Mouse (Mus musculus): Measurements from ENCODE around the gene Pdcd1lg2. TPM values are rescaled to one million over a fixed set of nuclear protein-coding genes. Genes with fewer than 3 reads are reported as not detected.

Pdcd1lg2 gene
- total RNA-seq (2021), result under 1 TPM; 0.26 to 0.28 TPM
- long read RNA-seq, experiment 1, result 0 reads
- long read RNA-seq, experiment 2, result 0 reads

GRCm38 (mm10) chr19:29410619-29411018 is at the start of gene Pdcd1lg2:
TSS of gene Pdcd1lg2 (plus strand) at chr19:29410919.
- DNase-seq (ENCODE audit: low spot score in 2 of 2), result no peak

GRCm38 (mm10) chr19:29361468-29362130 is 49.1 kb upstream of the Pdcd1lg2 start:
- DNase-seq (ENCODE audit: low spot score in 2 of 2), result peak; percentile 89 to 94

GRCm38 (mm10) chr19:29362173-29362930 is 48.4 kb upstream of the Pdcd1lg2 start:
- no peak for DNase-seq (ENCODE audit: low spot score in 2 of 2)

GRCm38 (mm10) chr19:29363557-29363956 is 47.2 kb upstream of the Pdcd1lg2 start:
- DNase-seq (ENCODE audit: low spot score in 2 of 2), result no peak

- no peak for DNase-seq (ENCODE audit: low spot score in 2 of 2)
These were observed 46.6 kb upstream of the Pdcd1lg2 start for GRCm38 (mm10) chr19:29364076-29364475.

GRCm38 (mm10) chr19:29365105-29365504 is 45.6 kb upstream of the Pdcd1lg2 start:
- DNase-seq (ENCODE audit: low spot score in 2 of 2), result no peak

- no peak for DNase-seq (ENCODE audit: low spot score in 2 of 2)
These were observed 44.3 kb upstream of the Pdcd1lg2 start for GRCm38 (mm10) chr19:29366226-29366968.

- peak; percentile 53 to 54 for DNase-seq (ENCODE audit: low spot score in 2 of 2)
These were observed 43.6 kb upstream of the Pdcd1lg2 start, which contains the start of the genes Plgrkt and Cd274 for GRCm38 (mm10) chr19:29366969-29367622. TSS of gene Plgrkt (minus strand) at chr19:29367390. TSS of gene Cd274 (plus strand) at chr19:29367455.

- no peak for DNase-seq (ENCODE audit: low spot score in 2 of 2)
These were observed 42.7 kb upstream of the Pdcd1lg2 start for GRCm38 (mm10) chr19:29368041-29368440.

GRCm38 (mm10) chr19:29368671-29369309 is 41.9 kb upstream of the Pdcd1lg2 start:
- DNase-seq (ENCODE audit: low spot score in 2 of 2), result no peak

- DNase-seq (ENCODE audit: low spot score in 2 of 2), result no peak
These were observed 40.6 kb upstream of the Pdcd1lg2 start for GRCm38 (mm10) chr19:29370112-29370511.

- no peak for DNase-seq (ENCODE audit: low spot score in 2 of 2)
These were observed 40.0 kb upstream of the Pdcd1lg2 start for GRCm38 (mm10) chr19:29370545-29371283.

GRCm38 (mm10) chr19:29371284-29372081 is 39.2 kb upstream of the Pdcd1lg2 start:
- DNase-seq (ENCODE audit: low spot score in 2 of 2), result no peak

GRCm38 (mm10) chr19:29372138-29372537 is 38.6 kb upstream of the Pdcd1lg2 start:
- DNase-seq (ENCODE audit: low spot score in 2 of 2), result no peak

GRCm38 (mm10) chr19:29372621-29373020 is 38.1 kb upstream of the Pdcd1lg2 start:
- DNase-seq (ENCODE audit: low spot score in 2 of 2), result no peak

- DNase-seq (ENCODE audit: low spot score in 2 of 2), result no peak
These were observed 37.3 kb upstream of the Pdcd1lg2 start for GRCm38 (mm10) chr19:29373438-29373837.

- DNase-seq (ENCODE audit: low spot score in 2 of 2), result no peak
These were observed 35.8 kb upstream of the Pdcd1lg2 start for GRCm38 (mm10) chr19:29374947-29375346.

- no peak for DNase-seq (ENCODE audit: low spot score in 2 of 2)
These were observed 34.3 kb upstream of the Pdcd1lg2 start for GRCm38 (mm10) chr19:29376382-29376781.

All from left cerebral cortex, adult 18-20 months (tissue).